Mouse (Mus musculus): Measurements from ENCODE around the gene Ptprj.

DNA sequence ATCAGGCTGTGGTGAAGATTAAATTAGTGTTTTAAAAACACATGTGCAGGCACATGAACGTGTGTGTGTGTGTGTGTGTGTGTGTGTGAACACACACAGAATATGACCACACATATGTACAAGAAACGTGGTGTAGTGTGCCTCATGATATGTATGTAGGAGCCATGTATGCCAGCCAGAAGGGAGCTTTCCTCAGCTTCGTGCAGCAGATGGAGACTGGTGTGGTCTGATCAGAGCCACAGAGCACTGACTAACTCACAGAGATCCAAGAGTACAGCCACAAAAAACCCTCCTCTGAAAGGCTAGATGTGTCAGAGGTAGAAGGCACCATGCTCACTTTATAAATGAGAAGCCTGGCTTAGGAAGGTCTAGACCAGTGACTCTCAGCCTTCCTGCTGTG is 22.5 kb downstream of the Ptprj start:
- TF ChIP-seq CTCF (conservative IDR thresholded peaks at IDR 0.05; ENCODE audit: insufficient read depth, insufficient read length, low read depth, low read length) = no peak
- TF ChIP-seq POLR2A (IDR thresholded peaks at IDR 0.05; ENCODE audit: low read depth, low read length) = no peak

Data from kidney, adult 2 months (tissue).